Mouse (Mus musculus): Measurements from ENCODE around the gene Poln.

- TF ChIP-seq POLR2A (IDR thresholded peaks at IDR 0.05; ENCODE audit: low read depth, low read length) = no peak
- no peak for TF ChIP-seq CTCF (conservative IDR thresholded peaks at IDR 0.05; ENCODE audit: insufficient read depth, insufficient read length, low read depth, low read length)
These were observed 26.5 kb upstream of the Poln start for GRCm38 (mm10) chr5:34195786-34196185.
